Mouse (Mus musculus): ENCODE measurements around the gene 4933407L21Rik. TPM values are rescaled to one million over a fixed set of nuclear protein-coding genes. Genes with fewer than 3 reads are reported as not detected.

The 4933407L21Rik gene
- polyA plus RNA-seq, 1 experiment from 2014 or later: 1.6 TPM

DNA sequence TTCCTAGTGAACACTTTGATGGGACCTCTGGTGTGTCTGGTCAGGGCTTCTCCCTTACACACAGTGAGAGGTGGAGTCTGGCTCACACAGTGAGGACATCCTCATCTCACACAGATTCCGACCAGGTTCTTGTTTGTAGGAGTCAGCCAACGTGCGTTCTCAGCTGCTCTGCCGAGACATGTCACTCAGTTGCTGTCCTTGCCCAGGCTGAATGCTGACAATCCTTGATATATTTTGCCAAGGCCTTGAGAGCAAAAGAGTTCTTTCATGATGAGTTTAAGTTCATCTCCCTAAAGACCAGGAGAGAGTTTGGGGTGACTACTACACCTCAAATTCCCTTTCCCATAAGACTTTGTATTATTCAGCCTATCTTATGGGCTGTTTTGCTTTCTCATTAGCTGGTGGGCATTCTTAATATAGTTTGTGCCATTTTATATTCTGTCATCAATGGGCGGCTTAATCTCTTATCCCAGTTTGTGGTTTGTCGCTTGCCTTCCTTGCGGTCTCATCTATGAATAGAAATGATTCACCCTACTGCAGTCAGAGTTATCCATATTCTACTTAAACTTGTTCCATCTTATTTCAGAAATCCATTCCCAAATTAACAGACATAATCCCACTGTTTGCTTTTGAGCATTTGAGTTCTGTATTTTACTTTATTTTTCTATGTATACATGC, 15.1 kb upstream of the 4933407L21Rik start:
- Histone ChIP-seq H3K36me3 (ENCODE audit: insufficient read depth, low read length) (peaks cover 8% of the 10 kb centered on the region; the same call in 1 of the 2 replicates), H3K4me1 (ENCODE audit: insufficient read depth, low read length) (peaks cover 3% of the 10 kb centered on the region; the same call in 1 of the 2 replicates), H3K4me3 (ENCODE audit: low read length) (no peak overlapping the region), H3K27ac (ENCODE audit: low read length) (no peak overlapping the region), H3K9me3 (ENCODE audit: low read length) (no peaks in the 10 kb centered on the region), H3K27me3 (ENCODE audit: insufficient read depth, low read length) (no peaks in the 10 kb centered on the region), H3K9ac (replicated peaks; ENCODE audit: low read length) (no peak overlapping the region), H3K4me2 (replicated peaks; ENCODE audit: low read depth, low read length) (no peak overlapping the region)
- no peak for ATAC-seq (ENCODE audit: low FRiP score, low TSS enrichment)
- WGBS: 88% methylated on average over 7 of the region's 7 CpGs

DNA sequence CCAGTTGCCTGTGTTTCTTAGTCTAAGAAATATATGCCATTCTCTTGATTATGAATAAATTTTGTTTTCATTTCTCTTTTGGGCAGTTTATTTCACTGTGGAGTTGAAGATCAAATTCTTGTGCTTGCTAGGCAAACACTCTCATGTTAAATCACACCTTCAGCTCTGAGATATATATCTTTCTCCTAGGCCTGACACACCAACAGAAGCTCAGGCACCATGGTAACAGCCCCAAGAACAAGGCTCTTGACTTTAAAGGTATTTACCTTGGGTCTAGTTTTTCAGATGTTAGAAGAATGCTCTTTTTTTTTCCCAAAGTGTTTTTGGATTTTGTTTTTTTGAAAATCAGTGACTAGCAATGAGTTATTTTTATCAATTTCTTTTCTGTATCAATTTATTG, 12.4 kb upstream of the 4933407L21Rik start:
- Histone ChIP-seq H3K9ac (replicated peaks; ENCODE audit: low read length) (no peak overlapping the region), H3K4me2 (replicated peaks; ENCODE audit: low read depth, low read length) (no peak overlapping the region), H3K36me3 (ENCODE audit: insufficient read depth, low read length) (no peaks in the 10 kb centered on the region), H3K27me3 (ENCODE audit: insufficient read depth, low read length) (no peaks in the 10 kb centered on the region), H3K4me1 (ENCODE audit: insufficient read depth, low read length) (peaks cover 8% of the 10 kb centered on the region; the same call in 1 of the 2 replicates), H3K9me3 (ENCODE audit: low read length) (0 out of 2 replicates have a peak, but pooled peaks cover 2% of the 10 kb centered on the region), H3K4me3 (ENCODE audit: low read length) (no peak overlapping the region), H3K27ac (ENCODE audit: low read length) (no peak overlapping the region)
- ATAC-seq (ENCODE audit: low FRiP score, low TSS enrichment): no peak

DNA sequence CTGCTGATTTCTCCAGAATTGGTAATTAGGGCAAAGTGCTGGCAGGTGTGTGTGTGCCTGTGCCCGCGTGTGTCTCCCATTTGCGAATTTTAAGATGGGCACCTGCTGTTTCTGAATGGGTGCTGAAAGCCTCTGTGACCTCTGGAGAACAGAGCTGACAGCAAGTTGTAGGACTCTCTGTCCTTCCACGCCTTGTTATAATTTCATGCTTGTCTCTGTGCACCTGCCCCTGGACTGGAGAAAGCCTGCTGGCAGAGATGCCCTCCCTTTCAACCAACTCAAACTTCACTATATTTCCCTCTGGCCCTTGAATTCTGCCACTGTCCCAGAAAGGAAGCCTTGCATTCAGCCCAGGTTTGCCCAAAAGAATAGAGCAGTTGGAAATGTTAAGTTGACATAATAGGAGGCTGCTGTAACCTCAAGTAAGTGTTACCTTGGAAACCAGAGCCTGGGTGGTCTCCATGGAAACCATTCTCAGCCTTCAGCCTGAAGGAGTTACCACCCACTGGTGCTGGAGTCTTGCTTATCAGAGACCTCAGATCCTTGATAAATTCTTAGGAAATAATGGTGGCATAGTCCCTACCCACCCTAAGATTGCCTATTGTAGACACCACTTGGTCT, 11.3 kb upstream of the 4933407L21Rik start:
- peaks cover 8% of the 10 kb centered on the region; the same call in 1 of the 2 replicates for H3K4me1 ChIP-seq (ENCODE audit: insufficient read depth, low read length)
- 0 out of 2 replicates have a peak, but pooled peaks cover 2% of the 10 kb centered on the region for H3K9me3 ChIP-seq (ENCODE audit: low read length)
- ATAC-seq (ENCODE audit: low FRiP score, low TSS enrichment): no peak
- no peak overlapping the region for H3K27ac ChIP-seq (ENCODE audit: low read length)
- no peak overlapping the region for H3K9ac ChIP-seq (replicated peaks; ENCODE audit: low read length)
- H3K27me3 ChIP-seq (ENCODE audit: insufficient read depth, low read length): no peaks in the 10 kb centered on the region
- no peak overlapping the region for H3K4me3 ChIP-seq (ENCODE audit: low read length)
- H3K36me3 ChIP-seq (ENCODE audit: insufficient read depth, low read length): no peaks in the 10 kb centered on the region
- no peak overlapping the region for H3K4me2 ChIP-seq (replicated peaks; ENCODE audit: low read depth, low read length)
- 70% methylated on average over 4 of the region's 4 CpGs for WGBS

DNA sequence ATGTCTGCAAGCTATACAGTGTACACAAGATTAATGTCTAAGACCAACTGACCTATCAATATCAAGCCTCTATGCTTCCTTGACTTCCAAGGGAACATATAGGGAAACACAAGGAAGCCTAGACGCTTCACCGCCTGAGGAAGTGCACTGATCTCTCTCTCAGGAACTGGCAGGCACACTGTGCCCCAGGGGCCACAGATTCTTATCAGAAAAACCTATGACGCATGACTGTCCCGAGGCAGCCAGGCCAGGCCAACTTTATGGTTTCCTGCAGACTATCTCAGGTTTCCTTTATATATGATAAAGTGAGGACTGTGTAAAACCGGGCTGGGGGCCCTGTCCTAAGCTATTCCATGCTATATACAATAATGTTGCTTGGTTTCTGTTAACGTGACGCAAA, 8.7 kb upstream of the 4933407L21Rik start:
- Histone ChIP-seq H3K27me3 (ENCODE audit: insufficient read depth, low read length) (no peaks in the 10 kb centered on the region), H3K4me3 (ENCODE audit: low read length) (no peak overlapping the region), H3K36me3 (ENCODE audit: insufficient read depth, low read length) (no peaks in the 10 kb centered on the region), H3K9me3 (ENCODE audit: low read length) (0 out of 2 replicates have a peak, but pooled peaks cover 2% of the 10 kb centered on the region), H3K4me2 (replicated peaks; ENCODE audit: low read depth, low read length) (no peak overlapping the region), H3K9ac (replicated peaks; ENCODE audit: low read length) (no peak overlapping the region), H3K4me1 (ENCODE audit: insufficient read depth, low read length) (peaks cover 8% of the 10 kb centered on the region; the same call in 1 of the 2 replicates), H3K27ac (ENCODE audit: low read length) (no peak overlapping the region)
- WGBS: 40% methylated on average over 7 of the region's 7 CpGs
- 0 out of 2 replicates have a peak, but pooled peaks have one; percentile 43 for ATAC-seq (ENCODE audit: low FRiP score, low TSS enrichment)

DNA sequence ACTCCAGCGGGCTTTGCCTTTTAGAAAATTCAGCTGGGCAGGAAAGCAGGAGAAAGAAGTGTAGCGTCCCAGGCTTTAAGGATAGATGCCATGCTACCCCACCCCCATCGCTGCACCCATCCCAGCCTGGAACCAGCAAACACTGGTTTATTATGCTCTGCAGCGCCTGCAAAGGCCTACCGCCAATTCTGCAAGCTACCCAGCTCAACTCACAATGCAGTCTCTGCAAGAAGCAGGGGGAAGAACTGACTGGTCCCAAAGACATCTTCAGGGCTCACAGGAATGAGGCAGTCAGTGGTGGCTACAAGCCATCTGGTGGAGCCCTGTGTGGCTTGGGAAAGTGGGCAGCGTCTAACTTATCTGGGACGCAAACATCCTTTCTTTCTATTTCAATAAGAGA, 6.6 kb upstream of the 4933407L21Rik start:
- H3K4me3 ChIP-seq (ENCODE audit: low read length): no peak overlapping the region
- H3K4me1 ChIP-seq (ENCODE audit: insufficient read depth, low read length): peaks cover 8% of the 10 kb centered on the region; the same call in 1 of the 2 replicates
- ATAC-seq (ENCODE audit: low FRiP score, low TSS enrichment): no peak
- no peak overlapping the region for H3K4me2 ChIP-seq (replicated peaks; ENCODE audit: low read depth, low read length)
- H3K36me3 ChIP-seq (ENCODE audit: insufficient read depth, low read length): no peaks in the 10 kb centered on the region
- H3K27me3 ChIP-seq (ENCODE audit: insufficient read depth, low read length): no peaks in the 10 kb centered on the region
- 88% methylated on average over 7 of the region's 7 CpGs for WGBS
- H3K27ac ChIP-seq (ENCODE audit: low read length): no peak overlapping the region
- H3K9ac ChIP-seq (replicated peaks; ENCODE audit: low read length): no peak overlapping the region
- 0 out of 2 replicates have a peak, but pooled peaks cover 2% of the 10 kb centered on the region for H3K9me3 ChIP-seq (ENCODE audit: low read length)

DNA sequence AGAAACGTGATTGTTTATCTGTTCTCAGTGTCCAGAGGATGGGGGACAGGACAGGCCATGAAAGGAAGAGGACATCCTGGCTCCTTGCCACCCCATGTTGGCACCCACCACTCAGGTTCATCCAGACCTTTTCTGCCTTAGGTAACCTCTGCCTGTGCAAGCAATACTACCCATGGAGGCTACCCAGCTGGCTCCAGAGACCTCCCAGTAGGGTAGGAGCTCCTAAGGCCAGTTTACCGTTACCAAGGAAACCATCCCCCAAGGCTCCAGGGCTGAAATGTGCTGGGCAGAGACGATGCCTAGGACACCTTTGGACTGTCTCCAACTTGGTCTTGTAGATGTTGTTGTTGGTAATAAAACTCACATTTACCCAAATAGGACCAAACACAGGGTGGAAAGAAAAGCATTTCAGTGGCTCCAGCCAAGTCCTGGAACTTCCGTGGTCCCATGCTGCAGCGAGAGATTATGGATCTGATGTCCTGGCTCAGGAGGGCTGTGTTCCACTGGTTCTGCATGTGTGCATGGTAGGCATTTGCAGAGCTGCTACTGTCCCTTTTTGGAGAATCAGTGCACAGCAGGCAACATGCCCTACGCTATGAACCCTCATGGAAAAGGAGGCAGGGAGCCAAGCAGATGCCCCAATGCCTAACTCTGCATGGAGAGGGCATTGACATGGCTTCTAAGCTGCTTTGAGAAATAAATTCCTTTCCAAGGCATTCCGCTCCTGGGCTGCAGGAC, 6.0 kb upstream of the 4933407L21Rik start:
- WGBS: 68% methylated on average over 7 of the region's 7 CpGs
- no peak overlapping the region for H3K4me2 ChIP-seq (replicated peaks; ENCODE audit: low read depth, low read length)
- no peaks in the 10 kb centered on the region for H3K36me3 ChIP-seq (ENCODE audit: insufficient read depth, low read length)
- peaks cover 8% of the 10 kb centered on the region; the same call in 1 of the 2 replicates for H3K4me1 ChIP-seq (ENCODE audit: insufficient read depth, low read length)
- no peak overlapping the region for H3K4me3 ChIP-seq (ENCODE audit: low read length)
- no peak overlapping the region for H3K27ac ChIP-seq (ENCODE audit: low read length)
- 0 out of 2 replicates have a peak, but pooled peaks cover 2% of the 10 kb centered on the region for H3K9me3 ChIP-seq (ENCODE audit: low read length)
- H3K9ac ChIP-seq (replicated peaks; ENCODE audit: low read length): no peak overlapping the region
- no peaks in the 10 kb centered on the region for H3K27me3 ChIP-seq (ENCODE audit: insufficient read depth, low read length)
- ATAC-seq (ENCODE audit: low FRiP score, low TSS enrichment): no peak

DNA sequence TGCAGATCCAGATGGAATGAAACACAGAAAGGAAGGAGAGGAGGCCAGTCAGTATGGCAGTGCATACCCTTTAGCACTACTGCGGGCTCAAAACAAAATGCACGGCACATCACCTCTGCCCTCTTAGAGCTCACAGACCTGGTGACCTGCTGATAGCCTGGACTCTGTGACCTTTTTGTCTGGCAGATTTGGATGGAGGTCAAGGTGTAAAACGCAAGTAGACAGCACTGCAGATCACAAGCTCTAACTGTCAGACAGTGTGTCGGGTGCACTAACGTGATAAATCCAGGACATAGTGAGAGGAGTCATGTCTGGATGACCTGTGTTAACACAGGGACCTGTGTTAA, 5.4 kb upstream of the 4933407L21Rik start:
- Histone ChIP-seq H3K9ac (replicated peaks; ENCODE audit: low read length) (no peak overlapping the region), H3K4me3 (ENCODE audit: low read length) (no peak overlapping the region), H3K27ac (ENCODE audit: low read length) (no peak overlapping the region), H3K9me3 (ENCODE audit: low read length) (0 out of 2 replicates have a peak, but pooled peaks cover 2% of the 10 kb centered on the region), H3K36me3 (ENCODE audit: insufficient read depth, low read length) (no peaks in the 10 kb centered on the region), H3K4me2 (replicated peaks; ENCODE audit: low read depth, low read length) (no peak overlapping the region), H3K27me3 (ENCODE audit: insufficient read depth, low read length) (no peaks in the 10 kb centered on the region), H3K4me1 (ENCODE audit: insufficient read depth, low read length) (peaks cover 11% of the 10 kb centered on the region)
- WGBS: 62% methylated on average over 5 of the region's 5 CpGs
- no peak for ATAC-seq (ENCODE audit: low FRiP score, low TSS enrichment)

DNA sequence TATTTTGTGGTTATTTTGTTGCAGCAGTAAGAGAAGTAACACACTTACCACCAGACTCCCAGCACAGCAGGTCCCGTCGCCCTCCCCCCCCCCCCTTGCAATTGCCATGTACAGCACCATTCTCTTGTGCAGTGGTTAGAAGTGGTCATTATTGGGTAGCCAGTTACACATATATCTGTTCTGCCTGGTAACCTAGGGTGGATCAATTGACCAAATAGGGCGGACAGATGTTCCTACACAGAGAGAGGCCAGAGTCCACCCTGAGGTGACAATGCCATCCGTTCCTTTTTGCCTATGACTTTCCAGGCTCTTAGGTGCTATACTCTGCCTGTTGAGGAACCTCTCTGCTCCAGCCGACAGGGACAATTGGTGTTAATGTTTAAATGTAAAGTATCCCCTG, 3.1 kb upstream of the 4933407L21Rik start:
- Histone ChIP-seq H3K27me3 (ENCODE audit: insufficient read depth, low read length) (no peaks in the 10 kb centered on the region), H3K9ac (replicated peaks; ENCODE audit: low read length) (no peak overlapping the region), H3K9me3 (ENCODE audit: low read length) (no peaks in the 10 kb centered on the region), H3K4me2 (replicated peaks; ENCODE audit: low read depth, low read length) (no peak overlapping the region), H3K4me3 (ENCODE audit: low read length) (no peak overlapping the region), H3K4me1 (ENCODE audit: insufficient read depth, low read length) (peaks cover 13% of the 10 kb centered on the region), H3K27ac (ENCODE audit: low read length) (no peak overlapping the region), H3K36me3 (ENCODE audit: insufficient read depth, low read length) (no peaks in the 10 kb centered on the region)
- no peak for ATAC-seq (ENCODE audit: low FRiP score, low TSS enrichment)
- 67% methylated on average over 5 of the region's 5 CpGs for WGBS

DNA sequence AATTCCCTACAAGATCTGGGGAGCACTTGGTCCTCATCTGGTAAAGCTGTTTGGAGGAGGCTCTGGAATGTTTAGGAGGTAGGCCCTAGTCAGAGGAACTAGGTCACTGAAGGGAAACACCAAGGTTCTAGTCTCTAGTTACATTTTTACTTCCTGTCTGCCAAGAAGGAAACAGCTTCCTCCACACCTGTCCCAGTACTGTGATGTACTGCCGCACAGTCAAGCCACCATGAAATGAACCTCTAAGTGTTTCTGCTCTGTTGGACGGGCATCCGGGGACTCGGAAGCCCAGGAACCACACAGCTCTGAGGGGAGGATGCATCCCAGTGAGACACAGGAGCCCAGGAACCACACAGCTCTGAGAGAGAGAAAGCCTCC, 394 bp downstream of the 4933407L21Rik start:
- peaks cover 25% of the 10 kb centered on the region for H3K4me1 ChIP-seq (ENCODE audit: insufficient read depth, low read length)
- no peaks in the 10 kb centered on the region for H3K9me3 ChIP-seq (ENCODE audit: low read length)
- 28% methylated on average over 4 of the region's 4 CpGs for WGBS
- no peak overlapping the region for H3K4me2 ChIP-seq (replicated peaks; ENCODE audit: low read depth, low read length)
- H3K36me3 ChIP-seq (ENCODE audit: insufficient read depth, low read length): no peaks in the 10 kb centered on the region
- H3K27me3 ChIP-seq (ENCODE audit: insufficient read depth, low read length): no peaks in the 10 kb centered on the region
- no peak overlapping the region for H3K9ac ChIP-seq (replicated peaks; ENCODE audit: low read length)
- peak overlapping the region; percentile 79 for H3K27ac ChIP-seq (ENCODE audit: low read length)
- ATAC-seq (ENCODE audit: low FRiP score, low TSS enrichment): peak; percentile 40; the same call in 1 of the 2 replicates
- no peak overlapping the region for H3K4me3 ChIP-seq (ENCODE audit: low read length)
